Mouse (Mus musculus) stomach, embryonic 14.5 days (tissue): ENCODE results near the gene Vmn1r148. TPM values are rescaled to one million over a fixed set of nuclear protein-coding genes. Genes with fewer than 3 reads are reported as not detected.
"Not testable (repeated sequence)": the region's sequence is repeated elsewhere in the genome, so short reads cannot be mapped to it uniquely, and the experiment has no call there.

ENCODE experiments used
- ATAC-seq: fragments of 200-750 bp; cut with Nextera tagmentation; 2 replicates; pipeline ENCODE4 v1.8.0; 2017; ENCODE audit warnings: low read depth, moderate TSS enrichment; ENCODE audit not compliant: insufficient number of reproducible peaks, insufficient read depth, low FRiP score
- H3K27ac ChIP-seq: fragments of 300-500 bp; sonication (generic); 2 replicates; pipeline ENCODE4 v1.5.1; 2014; ENCODE audit warnings: mild to moderate bottlenecking, low read length, moderate library complexity, mixed read lengths
- H3K27me3 ChIP-seq: fragments of 300-500 bp; sonication (generic); 2 replicates; pipeline ENCODE4 v1.6.1; 2014; ENCODE audit warnings: low read length, control low read depth, mixed read lengths; ENCODE audit not compliant: control insufficient read depth, insufficient read depth
- H3K36me3 ChIP-seq: fragments of 300-500 bp; sonication (generic); 2 replicates; pipeline ENCODE4 v1.6.1; 2014; ENCODE audit warnings: mild to moderate bottlenecking, control low read depth, low read length, moderate library complexity, mixed read lengths; ENCODE audit not compliant: control insufficient read depth, insufficient read depth
- H3K4me1 ChIP-seq: fragments of 300-500 bp; sonication (generic); 2 replicates; pipeline ENCODE4 v1.6.1; 2014; ENCODE audit warnings: low read length, control low read depth, mixed read lengths; ENCODE audit not compliant: control insufficient read depth, insufficient read depth
- H3K4me2 ChIP-seq: fragments of 300-500 bp; sonication (generic); replicated peaks from 2 replicates; pipeline ENCODE4 v1.6.1; 2014; ENCODE audit warnings: low read depth, low read length, control low read depth
- H3K4me3 ChIP-seq: fragments of 300-500 bp; sonication (generic); 2 replicates; pipeline ENCODE4 v1.5.1; 2014; ENCODE audit warnings: low read depth, low read length, control low read depth
- H3K9ac ChIP-seq: fragments of 300-500 bp; sonication (generic); replicated peaks from 2 replicates; pipeline ENCODE4 v1.6.1; 2014; ENCODE audit warnings: low read depth, mild to moderate bottlenecking, control low read depth, low read length, moderate library complexity, mixed read lengths
- H3K9me3 ChIP-seq: fragments of 300-500 bp; sonication (generic); 2 replicates; pipeline ENCODE4 v1.6.1; 2016; ENCODE audit warnings: low read depth, low read length, control low read depth; ENCODE audit not compliant: control insufficient read depth
- WGBS: fragments of 180-500 bp; shearing (Covaris S2); extraction: QIAGEN DNeasy Blood & Tissue Kit; methylation state at CpG from one replicate; pipeline ENCODE4 v1.1.7; 2014; 5-methylcytosine and 5-hydroxymethylcytosine counted together
- polyA plus RNA-seq: library from polyadenylated mRNA; unstranded; fragments of >200 nt; fragmentation: Nextera tagmentation; extraction: Ambion mirVana; gene quantifications from 2 replicates; pipeline ENCODE4 v1.2.1, GENCODE M21; 2014

The Vmn1r148 gene
- not detected in 2 replicates for polyA plus RNA-seq

DNA sequence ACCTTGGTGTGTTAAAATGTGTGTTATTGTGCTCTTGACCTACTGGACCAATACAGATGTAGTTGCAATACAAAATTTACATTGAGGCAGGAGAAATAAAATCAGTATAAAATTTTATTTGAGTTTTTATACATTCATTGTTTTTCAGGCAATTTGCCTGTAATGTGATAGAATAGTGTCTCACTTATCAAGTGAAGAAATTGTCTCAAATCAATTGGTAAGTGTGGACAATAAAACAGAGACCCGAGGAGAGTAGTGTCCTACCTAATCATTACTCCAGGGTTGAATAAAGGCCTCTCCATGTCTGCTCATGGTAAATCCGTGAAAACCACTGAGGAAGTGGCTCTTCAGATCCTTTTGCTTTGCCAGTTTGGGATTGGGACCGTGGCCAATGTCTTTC lies at the start of gene Vmn1r148:
TSS of gene Vmn1r148 (plus strand) at position 301 of the 400 bp plus-strand sequence.
- ATAC-seq, H3K4me1 ChIP-seq, H3K9me3 ChIP-seq, H3K36me3 ChIP-seq, H3K27ac ChIP-seq, H3K4me3 ChIP-seq, H3K4me2 ChIP-seq, H3K27me3 ChIP-seq, H3K9ac ChIP-seq: not testable (repeated sequence)
- no CpG with 5 or more reads among the region's 3 CpGs for WGBS

- H3K27ac ChIP-seq, H3K9me3 ChIP-seq, H3K4me1 ChIP-seq, H3K4me3 ChIP-seq, H3K36me3 ChIP-seq, H3K27me3 ChIP-seq, H3K9ac ChIP-seq, ATAC-seq, H3K4me2 ChIP-seq: not testable (repeated sequence)
- no CpG with 5 or more reads among the region's 1 CpGs for WGBS
These were observed 42.4 kb upstream of the Vmn1r148 start, which contains the start of gene Gm8660 for GRCm38 (mm10) chr7:22370939-22371338. TSS of gene Gm8660 (minus strand) at chr7:22371039.

- ATAC-seq, H3K4me3 ChIP-seq, H3K36me3 ChIP-seq, H3K27ac ChIP-seq, H3K9ac ChIP-seq, H3K27me3 ChIP-seq, H3K9me3 ChIP-seq, H3K4me2 ChIP-seq, H3K4me1 ChIP-seq: not testable (repeated sequence)
- no CpG with 5 or more reads among the region's 2 CpGs for WGBS
These were observed 24.7 kb downstream of the Vmn1r148 start, which contains the start of gene Vmn1r149 for GRCm38 (mm10) chr7:22438129-22438528. TSS of gene Vmn1r149 (minus strand) at chr7:22438229.

DNA sequence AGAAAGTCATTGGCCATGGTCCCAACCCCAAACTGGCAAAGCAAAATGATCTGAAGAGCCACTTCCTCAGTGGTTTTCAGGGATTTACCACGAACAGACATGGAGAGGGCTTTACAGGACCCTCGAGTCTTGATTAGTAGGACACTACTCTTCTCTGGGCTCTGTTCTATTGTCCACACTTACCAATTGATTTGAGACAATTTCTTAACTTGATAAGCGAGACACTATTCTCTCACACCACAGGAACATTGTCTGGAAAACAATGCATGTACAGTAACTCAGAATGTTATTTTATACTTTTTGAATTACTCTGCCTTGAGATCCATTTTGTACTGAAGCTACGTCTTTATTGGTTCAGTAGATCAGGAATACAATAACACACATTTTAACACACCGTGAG lies 50.6 kb downstream of the Vmn1r148 start, which contains the start of gene Gm10665:
TSS of gene Gm10665 (minus strand) at position 101 of the 400 bp plus-strand sequence.
- H3K4me3 ChIP-seq = not testable (repeated sequence)
- no CpG with 5 or more reads among the region's 5 CpGs for WGBS

More for the DNA sequence above, 50.6 kb downstream of the Vmn1r148 start, which contains the start of gene Gm10665:
- not testable (repeated sequence) for H3K9me3 ChIP-seq, H3K27ac ChIP-seq, H3K27me3 ChIP-seq, H3K9ac ChIP-seq, H3K4me2 ChIP-seq, H3K4me1 ChIP-seq, ATAC-seq, H3K36me3 ChIP-seq

Other genes starting within 250 kb of the Vmn1r148 start
- not detected in 2 replicates for gene Vmn1r142, start 249.5 kb upstream of the Vmn1r148 start, polyA plus RNA-seq
- not detected in 2 replicates for gene Vmn1r143, start 224.2 kb upstream of the Vmn1r148 start, polyA plus RNA-seq
- not detected in 2 replicates for gene Gm8653, start 212.3 kb upstream of the Vmn1r148 start, polyA plus RNA-seq
- gene Gm8453, start 184.1 kb upstream of the Vmn1r148 start, polyA plus RNA-seq = not detected in 2 replicates
- not detected in 2 replicates for gene Gm4187, start 83.9 kb upstream of the Vmn1r148 start, polyA plus RNA-seq
- gene Gm8660, start 42.5 kb upstream of the Vmn1r148 start, polyA plus RNA-seq = not detected in 2 replicates
- gene Vmn1r149, start 24.6 kb downstream of the Vmn1r148 start, polyA plus RNA-seq = not detected in 2 replicates
- gene Gm10665, start 50.5 kb downstream of the Vmn1r148 start, polyA plus RNA-seq = not detected in 2 replicates
- gene Vmn1r151, start 86.1 kb downstream of the Vmn1r148 start, polyA plus RNA-seq = not detected in 2 replicates
- not detected in 2 replicates for gene Vmn1r152, start 109.4 kb downstream of the Vmn1r148 start, polyA plus RNA-seq
- not detected in 2 replicates for gene Gm8677, start 121.3 kb downstream of the Vmn1r148 start, polyA plus RNA-seq
- not detected in 2 replicates for gene Gm4201, start 151.8 kb downstream of the Vmn1r148 start, polyA plus RNA-seq
- gene Gm4565, start 174.5 kb downstream of the Vmn1r148 start, polyA plus RNA-seq = not detected in 2 replicates
- gene Vmn1r155, start 244.4 kb downstream of the Vmn1r148 start, polyA plus RNA-seq = not detected in 2 replicates